Mouse (Mus musculus) gastrocnemius, postnatal 25 days (tissue): ENCODE data around the gene Pde3a. TPM values are rescaled to one million over a fixed set of nuclear protein-coding genes. Genes with fewer than 3 reads are reported as not detected.

Experiments
- DNase-seq: peaks from one replicate; pipeline ENCODE4 v3.0.0; 2022
- total RNA-seq, 2 experiments: library from RNA; stranded (reverse); gene quantifications; 1 replicate in 1 of 2; 2 replicates in 1 of 2; pipeline ENCODE4 v1.2.3; 2021

Gene Pde3a
- total RNA-seq, 2 experiments from 2014 or later = 3.0 to 4.3 TPM

- no peak for DNase-seq
Measured at GRCm38 (mm10) chr6:141495634-141496418, 246.8 kb downstream of the Pde3a start.

GRCm38 (mm10) chr6:141499511-141499910, 250.4 kb downstream of the Pde3a start:
- DNase-seq = no peak

- DNase-seq = no peak
Measured at GRCm38 (mm10) chr6:141501171-141501570, 252.1 kb downstream of the Pde3a start.

DNA sequence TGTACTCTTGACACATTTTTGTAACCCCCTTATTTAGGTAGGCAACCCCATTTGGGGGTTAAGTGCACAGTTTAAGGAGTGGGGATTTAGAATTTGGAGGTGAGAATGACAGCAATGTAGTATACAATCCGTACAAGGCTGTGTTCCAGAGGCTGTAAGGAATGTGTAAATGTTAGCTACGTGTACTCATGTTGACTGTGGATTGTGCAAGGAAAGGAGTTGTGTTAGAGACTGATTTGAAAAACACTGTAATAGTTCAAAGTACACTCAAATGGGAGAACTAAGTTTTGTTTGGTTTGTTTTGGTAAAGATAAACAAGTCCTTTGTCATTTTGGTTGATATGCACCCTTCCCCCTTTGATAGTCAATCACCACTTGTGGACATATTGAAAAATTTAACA, 273.5 kb downstream of the Pde3a start:
- DNase-seq = no peak

- DNase-seq = no peak
Measured at GRCm38 (mm10) chr6:141523747-141524640, 274.9 kb downstream of the Pde3a start, which contains the start of gene Slco1c1. Gene Slco1c1 (plus strand): TSS chr6:141524368.

DNA sequence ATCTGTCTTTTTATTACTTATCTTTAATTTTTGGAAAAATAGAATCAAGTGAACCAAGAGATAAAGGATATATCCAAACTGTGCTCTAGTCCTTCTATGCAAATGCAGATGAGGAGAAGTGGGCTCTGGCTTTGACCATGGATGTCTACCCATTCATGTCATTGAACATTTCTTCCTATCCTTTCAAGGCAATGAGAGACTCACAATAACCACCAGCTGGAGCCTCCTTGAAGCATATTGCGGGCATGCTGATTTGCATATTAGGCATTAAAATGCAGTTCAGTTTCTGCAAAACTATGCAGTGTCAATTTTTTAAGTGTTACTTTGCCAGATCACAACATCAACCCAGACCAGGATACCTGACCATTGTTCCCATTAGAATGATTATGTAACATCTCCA, 276.7 kb downstream of the Pde3a start:
- DNase-seq = no peak

GRCm38 (mm10) chr6:141530865-141531264, 281.8 kb downstream of the Pde3a start:
- no peak for DNase-seq

- DNase-seq = no peak
Measured at GRCm38 (mm10) chr6:141537298-141537697, 288.2 kb downstream of the Pde3a start.

GRCm38 (mm10) chr6:141541136-141541535, 292.1 kb downstream of the Pde3a start:
- no peak for DNase-seq

- no peak for DNase-seq
Measured at GRCm38 (mm10) chr6:141543344-141543743, 294.3 kb downstream of the Pde3a start.
